Mouse (Mus musculus): ENCODE data around the gene Dnaja1.

GRCm38 (mm10) chr4:40735351-40735750, 13.4 kb downstream of the Dnaja1 start:
- TF ChIP-seq CTCF (conservative IDR thresholded peaks at IDR 0.05; ENCODE audit: low read length) (no peak), NANOG (IDR thresholded peaks at IDR 0.05; ENCODE audit: borderline replicate concordance, low read length) (no peak), POU5F1 (IDR thresholded peaks at IDR 0.05; ENCODE audit: borderline replicate concordance, low read length) (no peak)

Data from E14TG2a.4 (cell line).